Mouse (Mus musculus) limb, embryonic 15.5 days (tissue): ENCODE results near the gene Plekhm1. TPM values are rescaled to one million over a fixed set of nuclear protein-coding genes. Genes with fewer than 3 reads are reported as not detected.
"Not testable (repeated sequence)": the region's sequence is repeated elsewhere in the genome, so short reads cannot be mapped to it uniquely, and the experiment has no call there.

Experiments used
- ATAC-seq: fragments of 200-750 bp; cut with Nextera tagmentation; 2 replicates; pipeline ENCODE4 v1.8.0; 2017; ENCODE audit warnings: low read depth, moderate TSS enrichment; ENCODE audit not compliant: insufficient number of reproducible peaks, low FRiP score, low TSS enrichment
- H3K27ac ChIP-seq: fragments of 300-500 bp; sonication (generic); 2 replicates; pipeline ENCODE4 v1.5.1; 2015; ENCODE audit warnings: moderate library complexity, mild to moderate bottlenecking, inconsistent platforms
- H3K27me3 ChIP-seq: fragments of 300-500 bp; sonication (generic); 2 replicates; pipeline ENCODE4 v1.6.1; 2015; ENCODE audit warnings: inconsistent platforms
- H3K36me3 ChIP-seq: fragments of 300-500 bp; sonication (generic); 2 replicates; pipeline ENCODE4 v1.6.1; 2015; ENCODE audit warnings: inconsistent platforms
- H3K4me1 ChIP-seq: fragments of 300-500 bp; sonication (generic); 2 replicates; pipeline ENCODE4 v1.6.1; 2015; ENCODE audit warnings: inconsistent platforms
- H3K4me2 ChIP-seq: fragments of 300-500 bp; sonication (generic); 2 replicates; pipeline ENCODE4 v1.6.1; 2015; ENCODE audit warnings: mild to moderate bottlenecking, inconsistent platforms
- H3K4me3 ChIP-seq: fragments of 300-500 bp; sonication (generic); 2 replicates; pipeline ENCODE4 v1.5.1; 2015; ENCODE audit warnings: mild to moderate bottlenecking, inconsistent platforms
- H3K9ac ChIP-seq: fragments of 300-500 bp; sonication (generic); 2 replicates; pipeline ENCODE4 v1.6.1; 2015; ENCODE audit warnings: inconsistent platforms
- H3K9me3 ChIP-seq: fragments of 300-500 bp; sonication (generic); 2 replicates; pipeline ENCODE4 v1.6.1; 2016; ENCODE audit warnings: inconsistent platforms
- WGBS: fragments of 180-500 bp; shearing (Covaris S2); methylation state at CpG from one replicate; pipeline ENCODE4 v1.1.7; 2015; 5-methylcytosine and 5-hydroxymethylcytosine counted together
- polyA plus RNA-seq: library from polyadenylated mRNA; unstranded; fragments of >200 nt; fragmentation: Nextera tagmentation; extraction: Ambion mirVana; gene quantifications from 2 replicates; pipeline ENCODE4 v1.2.1, GENCODE M21; 2015

Gene Plekhm1
- polyA plus RNA-seq, 1 experiment from 2014 or later: 8.6 TPM

- Histone ChIP-seq H3K9me3 (no peaks in the 10 kb centered on the region), H3K27ac (peak overlapping the region; percentile 39; the same call in 1 of the 2 replicates), H3K9ac (no peak overlapping the region), H3K36me3 (no peaks in the 10 kb centered on the region), H3K27me3 (peaks cover 38% of the 10 kb centered on the region), H3K4me2 (no peak overlapping the region), H3K4me3 (no peak overlapping the region), H3K4me1 (peaks cover 49% of the 10 kb centered on the region)
- WGBS: 67% methylated on average over 9 of the region's 9 CpGs
- no peak for ATAC-seq
These were observed 77.6 kb downstream of the Plekhm1 start for GRCm38 (mm10) chr11:103334925-103335324.

- peaks cover 42% of the 10 kb centered on the region for H3K4me1 ChIP-seq
- peak overlapping the region; percentile 38; the same call in 1 of the 2 replicates for H3K27ac ChIP-seq
- peak overlapping the region; percentile 29 for H3K4me3 ChIP-seq
- H3K36me3 ChIP-seq: no peaks in the 10 kb centered on the region
- ATAC-seq: no peak
- H3K9ac ChIP-seq: no peak overlapping the region
- 15% methylated on average over 40 of the region's 40 CpGs for WGBS
- H3K4me2 ChIP-seq: peak overlapping the region; percentile 47
- H3K9me3 ChIP-seq: no peaks in the 10 kb centered on the region
- peaks cover 38% of the 10 kb centered on the region for H3K27me3 ChIP-seq
These were observed 78.6 kb downstream of the Plekhm1 start for GRCm38 (mm10) chr11:103333719-103334398.

GRCm38 (mm10) chr11:103332890-103333651 is 79.4 kb downstream of the Plekhm1 start:
- no peaks in the 10 kb centered on the region for H3K9me3 ChIP-seq
- no peak overlapping the region for H3K9ac ChIP-seq
- WGBS: 31% methylated on average over 34 of the region's 34 CpGs
- peaks cover 41% of the 10 kb centered on the region for H3K4me1 ChIP-seq
- peak overlapping the region; percentile 29 for H3K4me3 ChIP-seq
- ATAC-seq: no peak
- H3K27me3 ChIP-seq: peaks cover 38% of the 10 kb centered on the region
- peak overlapping the region; percentile 47 for H3K4me2 ChIP-seq
- H3K36me3 ChIP-seq: no peaks in the 10 kb centered on the region
- no peak overlapping the region for H3K27ac ChIP-seq

GRCm38 (mm10) chr11:103332186-103332889 is 80.1 kb downstream of the Plekhm1 start:
- H3K4me1 ChIP-seq: peaks cover 36% of the 10 kb centered on the region
- ATAC-seq: no peak
- H3K27me3 ChIP-seq: peaks cover 38% of the 10 kb centered on the region
- H3K36me3 ChIP-seq: no peaks in the 10 kb centered on the region
- H3K4me3 ChIP-seq: peak overlapping the region; percentile 29
- H3K27ac ChIP-seq: no peak overlapping the region
- H3K9ac ChIP-seq: no peak overlapping the region
- 28% methylated on average over 18 of the region's 18 CpGs for WGBS
- no peaks in the 10 kb centered on the region for H3K9me3 ChIP-seq
- H3K4me2 ChIP-seq: peak overlapping the region; percentile 47

GRCm38 (mm10) chr11:103331502-103332185 is 80.8 kb downstream of the Plekhm1 start:
- peaks cover 33% of the 10 kb centered on the region for H3K4me1 ChIP-seq
- no peak overlapping the region for H3K9ac ChIP-seq
- no peak overlapping the region for H3K4me2 ChIP-seq
- WGBS: 93% methylated on average over 10 of the region's 10 CpGs
- H3K27me3 ChIP-seq: peaks cover 38% of the 10 kb centered on the region
- H3K9me3 ChIP-seq: no peaks in the 10 kb centered on the region
- no peaks in the 10 kb centered on the region for H3K36me3 ChIP-seq
- no peak overlapping the region for H3K27ac ChIP-seq
- no peak for ATAC-seq
- no peak overlapping the region for H3K4me3 ChIP-seq

GRCm38 (mm10) chr11:103330651-103331319 is 81.7 kb downstream of the Plekhm1 start:
- H3K27ac ChIP-seq: no peak overlapping the region
- no peak for ATAC-seq
- H3K9ac ChIP-seq: no peak overlapping the region
- H3K9me3 ChIP-seq: no peaks in the 10 kb centered on the region
- no peak overlapping the region for H3K4me2 ChIP-seq
- H3K4me1 ChIP-seq: peaks cover 32% of the 10 kb centered on the region
- WGBS: 69% methylated on average over 7 of the region's 7 CpGs
- no peaks in the 10 kb centered on the region for H3K36me3 ChIP-seq
- peaks cover 38% of the 10 kb centered on the region for H3K27me3 ChIP-seq
- H3K4me3 ChIP-seq: no peak overlapping the region

GRCm38 (mm10) chr11:103326950-103327349 is 85.5 kb downstream of the Plekhm1 start:
- Histone ChIP-seq H3K9me3 (no peaks in the 10 kb centered on the region), H3K4me1 (peaks cover 21% of the 10 kb centered on the region), H3K27ac (no peak overlapping the region), H3K9ac (no peak overlapping the region), H3K4me2 (no peak overlapping the region), H3K4me3 (no peak overlapping the region), H3K36me3 (no peaks in the 10 kb centered on the region), H3K27me3 (peaks cover 12% of the 10 kb centered on the region)
- ATAC-seq: no peak
- 13% methylated on average over 5 of the region's 5 CpGs for WGBS

GRCm38 (mm10) chr11:103325172-103325571 is 87.3 kb downstream of the Plekhm1 start:
- Histone ChIP-seq H3K9ac (no peak overlapping the region), H3K4me2 (no peak overlapping the region), H3K9me3 (no peaks in the 10 kb centered on the region), H3K4me1 (peaks cover 21% of the 10 kb centered on the region), H3K27me3 (peaks cover 7% of the 10 kb centered on the region; the same call in 1 of the 2 replicates), H3K36me3 (no peaks in the 10 kb centered on the region), H3K27ac (no peak overlapping the region), H3K4me3 (no peak overlapping the region)
- no peak for ATAC-seq
- WGBS: 15% methylated on average over 8 of the region's 8 CpGs

- Histone ChIP-seq H3K9ac (no peak overlapping the region), H3K27ac (no peak overlapping the region), H3K9me3 (no peaks in the 10 kb centered on the region), H3K4me3 (no peak overlapping the region), H3K36me3 (no peaks in the 10 kb centered on the region), H3K27me3 (peaks cover 7% of the 10 kb centered on the region; the same call in 1 of the 2 replicates), H3K4me1 (peaks cover 23% of the 10 kb centered on the region), H3K4me2 (no peak overlapping the region)
- WGBS: 41% methylated on average over 13 of the region's 13 CpGs
- ATAC-seq: no peak
These were observed 87.8 kb downstream of the Plekhm1 start for GRCm38 (mm10) chr11:103324723-103325122.

GRCm38 (mm10) chr11:103322832-103323231 is 89.7 kb downstream of the Plekhm1 start:
- H3K9me3 ChIP-seq, H3K9ac ChIP-seq, H3K36me3 ChIP-seq, ATAC-seq, H3K27me3 ChIP-seq, H3K4me3 ChIP-seq, H3K27ac ChIP-seq, H3K4me2 ChIP-seq: not testable (repeated sequence)
- 35% methylated on average over 4 of the region's 4 CpGs for WGBS
- H3K4me1 ChIP-seq: peaks cover 23% of the 10 kb centered on the region

- WGBS: 27% methylated on average over 4 of the region's 4 CpGs
These were observed 91.8 kb downstream of the Plekhm1 start for GRCm38 (mm10) chr11:103320646-103321045.

More at GRCm38 (mm10) chr11:103320646-103321045, 91.8 kb downstream of the Plekhm1 start:
- Histone ChIP-seq H3K4me2 (no peak overlapping the region), H3K9ac (no peak overlapping the region), H3K9me3 (no peaks in the 10 kb centered on the region), H3K36me3 (no peaks in the 10 kb centered on the region), H3K27ac (no peak overlapping the region), H3K4me1 (peaks cover 23% of the 10 kb centered on the region), H3K27me3 (0 out of 2 replicates have a peak, but pooled peaks cover 7% of the 10 kb centered on the region), H3K4me3 (no peak overlapping the region)
- ATAC-seq: no peak
